Mouse (Mus musculus): ENCODE data around the gene Dgat2. TPM values are rescaled to one million over a fixed set of nuclear protein-coding genes. Genes with fewer than 3 reads are reported as not detected.

Gene Dgat2
- polyA plus RNA-seq, 1 experiment from 2014 or later = 14.1 TPM

- 91% methylated on average over 7 of the region's 7 CpGs for WGBS
- H3K4me1 ChIP-seq (replicated peaks) = no peaks in the 10 kb centered on the region
- H3K4me3 ChIP-seq (replicated peaks) = no peak overlapping the region
- no peak overlapping the region for H3K9ac ChIP-seq (replicated peaks)
- no peak overlapping the region for H3K4me2 ChIP-seq
- no peaks in the 10 kb centered on the region for H3K9me3 ChIP-seq
- ATAC-seq (ENCODE audit: insufficient number of reproducible peaks, insufficient read depth, low FRiP score, low TSS enrichment, low read depth) = no peak
- no peaks in the 10 kb centered on the region for H3K36me3 ChIP-seq
- no peaks in the 10 kb centered on the region for H3K27me3 ChIP-seq
- H3K27ac ChIP-seq = no peak overlapping the region
These were observed 20.1 kb downstream of the Dgat2 start for GRCm38 (mm10) chr7:99162462-99162861.

GRCm38 (mm10) chr7:99161961-99162360, 20.6 kb downstream of the Dgat2 start:
- no peak overlapping the region for H3K27ac ChIP-seq
- no peak overlapping the region for H3K9ac ChIP-seq (replicated peaks)
- no peaks in the 10 kb centered on the region for H3K36me3 ChIP-seq
- ATAC-seq (ENCODE audit: insufficient number of reproducible peaks, insufficient read depth, low FRiP score, low TSS enrichment, low read depth) = no peak
- H3K4me1 ChIP-seq (replicated peaks) = no peaks in the 10 kb centered on the region
- H3K9me3 ChIP-seq = no peaks in the 10 kb centered on the region
- H3K4me2 ChIP-seq = no peak overlapping the region
- no peaks in the 10 kb centered on the region for H3K27me3 ChIP-seq
- 82% methylated on average over 11 of the region's 11 CpGs for WGBS
- no peak overlapping the region for H3K4me3 ChIP-seq (replicated peaks)

GRCm38 (mm10) chr7:99161529-99161928, 21.0 kb downstream of the Dgat2 start:
- no peaks in the 10 kb centered on the region for H3K4me1 ChIP-seq (replicated peaks)
- ATAC-seq (ENCODE audit: insufficient number of reproducible peaks, insufficient read depth, low FRiP score, low TSS enrichment, low read depth) = no peak
- WGBS = 39% methylated on average over 4 of the region's 4 CpGs

GRCm38 (mm10) chr7:99160995-99161394, 21.5 kb downstream of the Dgat2 start:
- ATAC-seq (ENCODE audit: insufficient number of reproducible peaks, insufficient read depth, low FRiP score, low TSS enrichment, low read depth) = no peak
- H3K27ac ChIP-seq = no peak overlapping the region
- no peaks in the 10 kb centered on the region for H3K9me3 ChIP-seq
- H3K36me3 ChIP-seq = no peaks in the 10 kb centered on the region
- H3K4me2 ChIP-seq = no peak overlapping the region
- H3K27me3 ChIP-seq = no peaks in the 10 kb centered on the region
- H3K4me3 ChIP-seq (replicated peaks) = no peak overlapping the region
- H3K4me1 ChIP-seq (replicated peaks) = peaks cover 3% of the 10 kb centered on the region
- no peak overlapping the region for H3K9ac ChIP-seq (replicated peaks)
- 79% methylated on average over 7 of the region's 7 CpGs for WGBS

More at GRCm38 (mm10) chr7:99161529-99161928, 21.0 kb downstream of the Dgat2 start:
- H3K9ac ChIP-seq (replicated peaks) = no peak overlapping the region
- H3K4me3 ChIP-seq (replicated peaks) = no peak overlapping the region
- no peaks in the 10 kb centered on the region for H3K36me3 ChIP-seq
- no peaks in the 10 kb centered on the region for H3K9me3 ChIP-seq
- no peak overlapping the region for H3K27ac ChIP-seq
- no peak overlapping the region for H3K4me2 ChIP-seq
- no peaks in the 10 kb centered on the region for H3K27me3 ChIP-seq

- H3K9ac ChIP-seq (replicated peaks) = no peak overlapping the region
- WGBS = 88% methylated on average over 2 of the region's 2 CpGs
- no peaks in the 10 kb centered on the region for H3K36me3 ChIP-seq
- no peak overlapping the region for H3K4me3 ChIP-seq (replicated peaks)
- H3K27ac ChIP-seq = no peak overlapping the region
- peaks cover 10% of the 10 kb centered on the region for H3K4me1 ChIP-seq (replicated peaks)
- H3K4me2 ChIP-seq = no peak overlapping the region
- H3K27me3 ChIP-seq = no peaks in the 10 kb centered on the region
- no peaks in the 10 kb centered on the region for H3K9me3 ChIP-seq
- no peak for ATAC-seq (ENCODE audit: insufficient number of reproducible peaks, insufficient read depth, low FRiP score, low TSS enrichment, low read depth)
These were observed 23.1 kb downstream of the Dgat2 start for GRCm38 (mm10) chr7:99159446-99159845.

- H3K4me3 ChIP-seq (replicated peaks) = no peak overlapping the region
- H3K4me2 ChIP-seq = no peak overlapping the region
- no peaks in the 10 kb centered on the region for H3K36me3 ChIP-seq
- no peak overlapping the region for H3K9ac ChIP-seq (replicated peaks)
- H3K9me3 ChIP-seq = no peaks in the 10 kb centered on the region
- peaks cover 10% of the 10 kb centered on the region for H3K4me1 ChIP-seq (replicated peaks)
- no peak for ATAC-seq (ENCODE audit: insufficient number of reproducible peaks, insufficient read depth, low FRiP score, low TSS enrichment, low read depth)
- H3K27me3 ChIP-seq = no peaks in the 10 kb centered on the region
- H3K27ac ChIP-seq = no peak overlapping the region
- 85% methylated on average over 5 of the region's 5 CpGs for WGBS
These were observed 23.6 kb downstream of the Dgat2 start for GRCm38 (mm10) chr7:99158904-99159303.

- peaks cover 10% of the 10 kb centered on the region for H3K4me1 ChIP-seq (replicated peaks)
- no peaks in the 10 kb centered on the region for H3K9me3 ChIP-seq
- ATAC-seq (ENCODE audit: insufficient number of reproducible peaks, insufficient read depth, low FRiP score, low TSS enrichment, low read depth) = no peak
- H3K27ac ChIP-seq = no peak overlapping the region
- no peak overlapping the region for H3K4me2 ChIP-seq
- WGBS = 90% methylated on average over 8 of the region's 8 CpGs
- no peaks in the 10 kb centered on the region for H3K27me3 ChIP-seq
- no peaks in the 10 kb centered on the region for H3K36me3 ChIP-seq
- H3K9ac ChIP-seq (replicated peaks) = no peak overlapping the region
- H3K4me3 ChIP-seq (replicated peaks) = no peak overlapping the region
These were observed 24.5 kb downstream of the Dgat2 start for GRCm38 (mm10) chr7:99158011-99158410.

- Histone ChIP-seq H3K27me3 (no peaks in the 10 kb centered on the region), H3K9me3 (no peaks in the 10 kb centered on the region), H3K27ac (no peak overlapping the region), H3K4me1 (replicated peaks) (peaks cover 10% of the 10 kb centered on the region), H3K4me3 (replicated peaks) (no peak overlapping the region), H3K4me2 (no peak overlapping the region), H3K9ac (replicated peaks) (no peak overlapping the region), H3K36me3 (no peaks in the 10 kb centered on the region)
- 78% methylated on average over 10 of the region's 10 CpGs for WGBS
- ATAC-seq (ENCODE audit: insufficient number of reproducible peaks, insufficient read depth, low FRiP score, low TSS enrichment, low read depth) = no peak
These were observed 25.8 kb downstream of the Dgat2 start for GRCm38 (mm10) chr7:99156737-99157136.

- peak overlapping the region; percentile 50 for H3K9ac ChIP-seq (replicated peaks)
- 12% methylated on average over 17 of the region's 17 CpGs for WGBS
- no peaks in the 10 kb centered on the region for H3K27me3 ChIP-seq
- 0 out of 2 replicates have a peak overlapping the region, but pooled peaks have one; percentile 23 for H3K4me3 ChIP-seq (replicated peaks)
- ATAC-seq (ENCODE audit: insufficient number of reproducible peaks, insufficient read depth, low FRiP score, low TSS enrichment, low read depth) = peak; percentile 76
- peaks cover 10% of the 10 kb centered on the region for H3K4me1 ChIP-seq (replicated peaks)
- H3K36me3 ChIP-seq = no peaks in the 10 kb centered on the region
- peak overlapping the region; percentile 57 for H3K4me2 ChIP-seq
- H3K9me3 ChIP-seq = no peaks in the 10 kb centered on the region
- 0 out of 2 replicates have a peak overlapping the region, but pooled peaks have one; percentile 50 for H3K27ac ChIP-seq
These were observed 26.9 kb downstream of the Dgat2 start for GRCm38 (mm10) chr7:99155311-99156289.

GRCm38 (mm10) chr7:99154648-99155151, 27.8 kb downstream of the Dgat2 start:
- peak; percentile 48 for ATAC-seq (ENCODE audit: insufficient number of reproducible peaks, insufficient read depth, low FRiP score, low TSS enrichment, low read depth)
- Histone ChIP-seq H3K4me3 (replicated peaks) (no peak overlapping the region), H3K4me1 (replicated peaks) (peaks cover 10% of the 10 kb centered on the region), H3K4me2 (no peak overlapping the region), H3K27ac (no peak overlapping the region), H3K9me3 (no peaks in the 10 kb centered on the region), H3K36me3 (no peaks in the 10 kb centered on the region), H3K9ac (replicated peaks) (no peak overlapping the region), H3K27me3 (no peaks in the 10 kb centered on the region)
- 56% methylated on average over 8 of the region's 8 CpGs for WGBS

- ATAC-seq (ENCODE audit: insufficient number of reproducible peaks, insufficient read depth, low FRiP score, low TSS enrichment, low read depth) = no peak
- Histone ChIP-seq H3K4me1 (replicated peaks) (peaks cover 10% of the 10 kb centered on the region), H3K27me3 (no peaks in the 10 kb centered on the region), H3K9ac (replicated peaks) (no peak overlapping the region), H3K4me2 (no peak overlapping the region), H3K27ac (no peak overlapping the region), H3K4me3 (replicated peaks) (no peak overlapping the region), H3K9me3 (no peaks in the 10 kb centered on the region), H3K36me3 (no peaks in the 10 kb centered on the region)
- WGBS = 88% methylated on average over 11 of the region's 11 CpGs
These were observed 28.8 kb downstream of the Dgat2 start for GRCm38 (mm10) chr7:99153686-99154202.

All from limb, embryonic 12.5 days (tissue).